Comparison of ENCODE assay signal across 15 mouse cellular contexts in the genomic region with DNA sequence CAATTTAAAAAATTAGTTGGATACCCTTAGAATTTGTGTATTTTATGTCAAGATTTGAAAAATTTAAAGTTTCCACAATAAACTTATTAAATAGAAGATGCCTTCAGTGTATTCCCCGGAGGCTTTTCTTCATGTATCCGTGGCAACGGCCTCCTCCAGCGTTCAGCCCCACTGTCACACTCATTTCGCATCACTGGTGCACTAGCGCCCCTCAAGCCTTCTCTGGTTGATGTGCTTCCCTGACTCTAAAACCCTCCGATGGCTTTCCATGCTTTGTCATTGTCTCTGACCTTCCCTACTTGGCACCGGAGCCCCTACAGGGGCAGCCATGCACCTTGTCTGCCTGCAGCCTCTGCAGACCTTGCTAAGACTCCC.
DNase-seq lines count a peak whose midpoint lies in the region; ATAC-seq lines count a peak whose summit lies in the region.
"Had no signal": no experiment of that assay in that cellular context is flagged by ENCODE, and none has a peak within 500 bp of the region (broad histone marks: within the 10 kb centered on the region; RNA-seq: fewer than 3 reads in every experiment).

No protein-coding gene starts in this region.

- no peaks in the 10 kb centered on the region for H3K36me3 ChIP-seq in neural tube, embryonic 11.5 days (ENCODE audit: control insufficient read depth, insufficient read depth, low read length)
- H3K36me3 ChIP-seq in neural tube, embryonic 15.5 days, result no peaks in the 10 kb centered on the region
- H3K36me3 ChIP-seq in limb, embryonic 10.5 days, result no peaks in the 10 kb centered on the region
- H3K36me3 ChIP-seq: heart, embryonic 15.5 days had no signal

- H3K9ac ChIP-seq in neural tube, embryonic 11.5 days (ENCODE audit: low read length), result no peak overlapping the region
- H3K9ac ChIP-seq in neural tube, embryonic 15.5 days (replicated peaks), result no peak overlapping the region
- H3K9ac ChIP-seq: heart, embryonic 15.5 days; lung, embryonic 14.5 days had no signal

- no peak overlapping the region for H3K4me3 ChIP-seq in neural tube, embryonic 11.5 days (ENCODE audit: low read depth, low read length)
- no peak overlapping the region for H3K4me3 ChIP-seq in neural tube, embryonic 15.5 days (replicated peaks)
- H3K4me3 ChIP-seq in limb, embryonic 10.5 days, result no peak overlapping the region
- H3K4me3 ChIP-seq: heart, embryonic 15.5 days had no signal

- H3K9me3 ChIP-seq in neural tube, embryonic 11.5 days (ENCODE audit: control insufficient read depth, low read length), result no peaks in the 10 kb centered on the region
- H3K9me3 ChIP-seq in neural tube, embryonic 15.5 days (replicated peaks), result no peaks in the 10 kb centered on the region
- no peaks in the 10 kb centered on the region for H3K9me3 ChIP-seq in limb, embryonic 10.5 days (replicated peaks)
- H3K9me3 ChIP-seq: heart, embryonic 15.5 days had no signal

- H3K4me2 ChIP-seq in neural tube, embryonic 11.5 days (ENCODE audit: low read depth), result no peak overlapping the region
- H3K4me2 ChIP-seq in neural tube, embryonic 15.5 days, result no peak overlapping the region
- H3K4me2 ChIP-seq: heart, embryonic 15.5 days; liver, embryonic 11.5 days; lung, embryonic 14.5 days had no signal

- H3K27ac ChIP-seq in neural tube, embryonic 11.5 days (ENCODE audit: low read depth, low read length), result no peak overlapping the region
- H3K27ac ChIP-seq in neural tube, embryonic 15.5 days (replicated peaks), result no peak overlapping the region
- peak overlapping the region; percentile 85 for H3K27ac ChIP-seq in limb, embryonic 10.5 days
- H3K27ac ChIP-seq: heart, embryonic 15.5 days; macrophage had no signal

- H3K4me1 ChIP-seq in neural tube, embryonic 11.5 days (ENCODE audit: control insufficient read depth, insufficient read depth, low read length), result no peaks in the 10 kb centered on the region
- H3K4me1 ChIP-seq in neural tube, embryonic 15.5 days, result peaks cover 13% of the 10 kb centered on the region
- H3K4me1 ChIP-seq in limb, embryonic 10.5 days, result peaks cover 87% of the 10 kb centered on the region

- WGBS in neural tube, embryonic 11.5 days, result 58% methylated on average over 8 of the region's 8 CpGs
- WGBS in neural tube, embryonic 15.5 days, result 29% methylated on average over 8 of the region's 8 CpGs
- WGBS in limb, embryonic 10.5 days, result 80% methylated on average over 8 of the region's 8 CpGs

- no peaks in the 10 kb centered on the region for H3K27me3 ChIP-seq in neural tube, embryonic 11.5 days (ENCODE audit: control insufficient read depth, insufficient read depth, low read length)
- no peaks in the 10 kb centered on the region for H3K27me3 ChIP-seq in neural tube, embryonic 15.5 days (replicated peaks)
- H3K27me3 ChIP-seq in limb, embryonic 10.5 days (ENCODE audit: low read depth, poor library complexity, severe bottlenecking), result no peaks in the 10 kb centered on the region
- H3K27me3 ChIP-seq: heart, embryonic 15.5 days had no signal

- DNase-seq in heart, postnatal 4 days, result peak; percentile 1
- no peak for DNase-seq in heart, postnatal 25 days (ENCODE audit: low spot score)
- peak; percentile 36 for DNase-seq in neural tube, embryonic 11.5 days (ENCODE audit: low spot score)
- peak; percentile 35 for DNase-seq in limb, embryonic 10.5 days (ENCODE audit: low spot score)
- DNase-seq in spleen, adult 18-20 months, result no peak
- DNase-seq: adrenal gland, adult 2 months; cerebellum, adult 18-20 months; kidney, adult 11 months; kidney, postnatal 25 days; lung, embryonic 14.5 days had no signal

- ATAC-seq in neural tube, embryonic 11.5 days (ENCODE audit: insufficient read depth, low FRiP score, low TSS enrichment), result no peak
- ATAC-seq in neural tube, embryonic 15.5 days (ENCODE audit: low FRiP score), result no peak
- no peak for ATAC-seq in frontal cortex, adult (ENCODE audit: low TSS enrichment)

- intact Hi-C loops in heart, postnatal 25 days (cut with DNase I), result no loop called here

Comparison
In these comparisons a context has a peak if more than half of its experiments do, and no peak if none do; other contexts are left out.
1. DNase-seq: peak in heart, postnatal 4 days (single experiment), neural tube, embryonic 11.5 days (single experiment) and limb, embryonic 10.5 days (single experiment); none in heart, postnatal 25 days (single experiment) and spleen, adult 18-20 months (0 of 2).